Mouse (Mus musculus) thymus, adult 2 months (tissue): ENCODE results near the gene Clcnkb.

Source experiments
- CTCF ChIP-seq: fragments of 200-500 bp; IDR thresholded peaks from 2 replicates; pipeline ENCODE4 v1.5.1; 2012; ENCODE audit warnings: mild to moderate bottlenecking, control low read depth, low read length, moderate library complexity, borderline replicate concordance; ENCODE audit not compliant: control insufficient read depth, poor library complexity, insufficient read depth; ENCODE audit errors: extremely low read depth
- POLR2A ChIP-seq: fragments of 200-500 bp; IDR thresholded peaks from 2 replicates; pipeline ENCODE4 v1.6.1; 2012; ENCODE audit warnings: mild to moderate bottlenecking, low read length, control low read depth, moderate library complexity; ENCODE audit not compliant: control insufficient read depth, poor library complexity, insufficient read depth; ENCODE audit errors: extremely low read depth

GRCm38 (mm10) chr4:141423691-141424431, 8.0 kb upstream of the Clcnkb start:
- TF ChIP-seq CTCF (no peak), POLR2A (no peak)
